Comparison of ENCODE assay signal across 8 mouse cellular contexts in the genomic region with DNA sequence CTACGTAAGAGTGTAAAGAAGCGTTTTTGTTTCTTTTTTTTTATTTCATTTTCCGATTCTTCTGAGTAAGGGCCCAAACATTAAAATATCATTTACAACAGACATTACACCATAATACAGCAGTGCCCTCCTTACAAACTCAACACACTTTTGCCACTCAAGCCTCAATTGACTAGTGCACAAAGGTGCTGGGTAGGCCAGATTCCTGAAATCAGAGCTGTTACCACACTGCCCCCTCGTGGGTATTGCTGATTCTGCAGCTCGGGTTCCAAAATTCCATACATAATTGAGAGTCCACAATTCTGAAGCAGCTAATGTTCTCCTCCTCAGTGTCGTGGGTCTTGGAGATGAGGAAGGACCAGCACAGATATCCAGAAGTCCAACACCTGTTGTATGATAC.
DNase-seq lines count a peak whose midpoint lies in the region; TF ChIP-seq lines count a peak whose summit lies in the region.

No protein-coding gene starts in this region.

- no peak for TF ChIP-seq POLR2A in lung, adult 2 months (IDR thresholded peaks at IDR 0.05; ENCODE audit: borderline replicate concordance, extremely low read depth, low read depth, low read length)

- H3K4me1 ChIP-seq in lung, adult 2 months (ENCODE audit: control insufficient read depth, insufficient read depth, low read length): no peaks in the 10 kb centered on the region

- H3K4me3 ChIP-seq in lung, adult 2 months (replicated peaks; ENCODE audit: extremely low read depth, low read depth, low read length): no peak overlapping the region

- WGBS in lung, adult 2 months: 46% methylated on average over 6 of the region's 6 CpGs

- peak; percentile 69 for TF ChIP-seq CTCF in lung, adult 2 months (IDR thresholded peaks at IDR 0.05; ENCODE audit: insufficient read depth, low read length)

- DNase-seq in 416B (ENCODE audit: low read depth): peak; percentile 37
- DNase-seq in ES-CJ7 (ENCODE audit: low read depth, low spot score): peak; percentile 59
- peak; percentile 27 for DNase-seq in cerebellum, adult 9-11 months
- DNase-seq in frontal cortex, postnatal 10 days (ENCODE audit: low spot score in 2 of 2): peak; percentile 44 to 70
- peak; percentile 81 to 85 for DNase-seq in kidney, postnatal 4 days
- peak; percentile 57 for DNase-seq in lung, adult 2 months
- DNase-seq in right cerebral cortex, adult 2 months (ENCODE audit: low spot score in 2 of 2): peak; percentile 89 to 91
- DNase-seq in spleen, postnatal 4 days (ENCODE audit: low spot score in 2 of 2): no peak

Comparison
In these comparisons a context has a peak if more than half of its experiments do, and no peak if none do; other contexts are left out.
1. DNase-seq: peak in 416B (single experiment), ES-CJ7 (single experiment), cerebellum, adult 9-11 months (single experiment), frontal cortex, postnatal 10 days (2 of 2), kidney, postnatal 4 days (2 of 2), lung, adult 2 months (single experiment) and right cerebral cortex, adult 2 months (2 of 2); none in spleen, postnatal 4 days (0 of 2).